Mouse (Mus musculus): ENCODE measurements around the gene Srgap2.
"Not testable (repeated sequence)": the region's sequence is repeated elsewhere in the genome, so short reads cannot be mapped to it uniquely, and the experiment has no call there.

The Srgap2 gene

DNA sequence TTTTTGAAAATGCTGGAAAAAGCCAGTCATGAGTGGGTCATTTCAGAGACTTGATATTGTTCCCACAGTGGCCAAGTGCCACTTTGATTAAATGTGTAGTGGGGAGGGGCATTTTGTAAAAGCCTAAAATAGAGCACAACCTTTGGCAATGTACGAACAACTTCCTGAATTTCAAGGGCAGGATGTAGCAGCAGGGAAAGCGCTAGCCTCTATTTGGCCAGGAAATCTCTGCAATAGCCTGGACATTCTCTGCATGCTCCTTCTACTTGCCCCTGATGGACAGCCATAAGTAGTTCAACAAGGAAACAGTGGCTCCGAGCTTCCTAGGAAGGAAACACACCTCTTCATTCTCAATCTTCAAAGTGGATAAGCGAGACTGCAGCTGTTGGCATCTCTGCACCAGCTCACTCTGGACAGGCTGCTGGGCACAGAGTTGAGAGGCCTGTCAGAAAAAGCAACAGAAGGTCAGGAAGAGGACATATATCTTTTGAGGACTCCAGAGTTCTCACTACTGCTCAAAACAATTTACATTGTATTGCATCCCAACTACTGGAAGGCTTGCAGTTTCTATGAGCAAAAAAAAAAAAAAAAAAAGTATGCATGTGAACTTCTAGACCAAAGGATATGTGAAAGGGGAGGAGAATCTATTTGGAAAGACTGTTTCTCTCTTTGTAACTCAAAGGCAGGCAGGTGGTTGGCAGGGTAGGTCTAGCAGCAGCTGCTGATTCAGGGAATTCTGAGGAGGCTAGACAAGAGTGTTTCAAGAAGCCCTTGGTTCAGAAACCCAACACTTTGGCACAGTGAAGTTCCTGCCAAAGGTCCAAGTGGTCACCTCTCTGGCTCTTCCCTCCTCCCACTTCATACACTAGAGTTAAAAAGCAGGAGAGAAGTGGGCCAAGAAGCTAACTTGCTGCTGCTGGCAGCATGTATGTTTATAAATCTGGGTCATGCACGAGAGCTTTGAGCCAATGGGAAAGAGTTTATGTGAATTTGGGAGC lies 181.4 kb downstream of the Srgap2 start:
- DNase-seq (ENCODE audit: low read depth, low spot score): no peak

DNA sequence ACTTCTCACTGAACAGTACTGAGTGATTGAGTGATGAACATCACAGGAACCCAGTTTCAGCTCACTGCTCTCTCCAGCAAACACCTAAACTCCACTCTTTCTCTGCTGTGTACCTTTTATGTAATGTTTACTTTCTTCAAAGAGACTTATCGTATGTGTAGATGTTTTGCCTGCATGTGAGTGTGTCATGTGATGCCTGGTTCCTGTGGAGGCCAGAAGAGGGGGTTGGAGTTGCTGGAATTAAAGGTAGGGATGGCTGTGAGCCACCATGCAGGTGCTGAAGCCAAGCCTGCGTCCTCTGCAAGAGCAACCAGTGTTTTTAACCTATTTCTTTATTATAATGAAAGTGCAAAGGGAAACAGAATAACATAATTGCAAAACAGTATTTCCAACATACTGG lies 182.5 kb downstream of the Srgap2 start:
- no peak for DNase-seq (ENCODE audit: low read depth, low spot score)

DNA sequence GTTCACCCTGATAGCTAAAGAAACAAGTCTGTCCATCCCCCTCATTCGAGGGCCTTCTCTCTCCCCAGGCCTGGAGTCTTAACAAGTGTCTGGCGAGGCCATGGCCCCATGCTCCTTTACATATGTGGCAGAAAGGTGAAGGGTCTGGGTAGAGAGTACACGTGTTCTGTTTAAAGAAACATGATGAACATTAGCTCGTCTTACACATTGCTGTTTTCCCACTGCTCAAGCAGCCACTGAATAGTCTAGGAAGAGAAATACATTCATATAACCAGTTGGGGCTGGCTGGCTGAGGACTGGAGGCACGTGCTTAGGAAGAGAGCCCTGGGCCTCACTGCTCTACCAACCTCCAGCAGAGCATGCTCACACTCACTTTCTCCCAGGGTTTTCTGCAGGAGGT lies 191.1 kb downstream of the Srgap2 start:
- DNase-seq (ENCODE audit: low read depth, low spot score): no peak

DNA sequence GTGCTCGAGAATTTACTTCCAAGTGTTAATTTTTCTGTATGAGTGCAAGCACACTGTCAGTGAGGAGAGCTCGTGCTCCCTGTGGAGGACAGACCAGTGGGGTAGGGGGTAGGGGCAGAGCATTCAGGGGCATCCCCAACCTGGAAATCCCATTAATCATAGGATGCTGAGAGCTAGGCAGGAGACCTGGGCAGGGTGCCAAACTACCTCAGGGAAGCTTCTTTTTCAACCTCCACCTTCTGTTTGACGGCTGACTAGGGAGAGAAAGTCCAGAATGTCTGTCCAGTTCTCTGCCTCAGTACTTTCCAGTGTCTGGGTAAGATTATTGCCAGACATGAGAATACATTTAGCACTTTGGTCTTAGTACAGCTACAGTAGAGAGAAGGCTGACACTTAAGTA lies 191.5 kb downstream of the Srgap2 start:
- DNase-seq (ENCODE audit: low read depth, low spot score): peak; percentile 20

DNA sequence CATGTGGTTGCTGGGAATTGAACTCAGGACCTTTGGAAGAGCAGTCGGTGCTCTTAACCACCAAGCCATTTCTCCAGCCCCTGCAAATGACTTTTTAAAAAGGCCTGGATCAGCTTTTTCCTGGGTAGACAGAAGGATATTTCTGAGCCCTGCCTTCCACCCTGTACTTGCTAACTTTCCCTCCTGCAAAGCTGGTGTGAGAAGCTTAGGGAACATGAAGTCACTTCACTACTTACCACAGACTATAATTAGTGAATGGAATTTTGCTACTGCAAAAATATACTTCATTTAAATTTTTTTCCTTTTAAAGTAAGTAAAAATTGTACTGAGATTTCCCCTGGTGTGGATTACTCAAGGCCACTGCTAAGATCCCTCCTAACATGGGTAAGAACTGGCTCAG lies 196.0 kb downstream of the Srgap2 start:
- no peak for DNase-seq (ENCODE audit: low read depth, low spot score)

DNA sequence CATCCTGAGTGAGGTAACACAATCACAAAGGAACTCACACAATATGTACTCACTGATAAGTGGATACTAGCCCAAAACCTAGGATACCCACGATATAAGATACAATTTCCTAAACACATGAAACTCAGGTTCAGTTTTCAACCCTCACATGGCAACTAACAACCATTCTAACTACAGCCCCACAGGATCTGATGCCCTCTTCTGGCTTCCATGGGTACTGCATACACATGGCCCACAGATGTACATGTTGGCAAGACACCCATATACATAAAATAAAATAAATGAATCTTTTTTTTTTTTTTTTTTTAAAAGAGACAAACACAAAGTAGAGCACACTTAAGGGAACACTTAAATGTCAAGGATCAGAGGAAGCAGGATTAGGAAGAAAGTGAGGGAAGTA lies 198.1 kb downstream of the Srgap2 start:
- not testable (repeated sequence) for DNase-seq (ENCODE audit: low read depth, low spot score)

DNA sequence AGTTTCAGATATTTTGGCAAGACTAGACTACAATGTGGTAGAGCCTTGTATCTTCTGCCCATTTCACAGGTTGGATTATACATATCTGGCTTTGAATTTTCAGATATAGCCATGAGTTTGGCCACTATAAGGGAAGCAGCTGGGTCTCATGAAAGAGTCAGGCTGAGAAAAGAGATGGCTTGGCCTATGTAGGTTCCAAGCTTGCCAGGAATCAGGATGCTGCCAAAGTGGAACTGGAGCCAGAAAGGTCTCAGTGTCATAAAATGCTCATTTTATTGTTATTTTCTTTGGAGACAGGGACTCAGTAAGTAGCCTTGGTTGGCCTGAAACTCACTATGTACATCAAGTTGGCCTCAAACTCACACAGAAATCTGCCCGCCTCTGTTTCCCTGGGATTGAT lies 200.0 kb downstream of the Srgap2 start:
- no peak for DNase-seq (ENCODE audit: low read depth, low spot score)

DNA sequence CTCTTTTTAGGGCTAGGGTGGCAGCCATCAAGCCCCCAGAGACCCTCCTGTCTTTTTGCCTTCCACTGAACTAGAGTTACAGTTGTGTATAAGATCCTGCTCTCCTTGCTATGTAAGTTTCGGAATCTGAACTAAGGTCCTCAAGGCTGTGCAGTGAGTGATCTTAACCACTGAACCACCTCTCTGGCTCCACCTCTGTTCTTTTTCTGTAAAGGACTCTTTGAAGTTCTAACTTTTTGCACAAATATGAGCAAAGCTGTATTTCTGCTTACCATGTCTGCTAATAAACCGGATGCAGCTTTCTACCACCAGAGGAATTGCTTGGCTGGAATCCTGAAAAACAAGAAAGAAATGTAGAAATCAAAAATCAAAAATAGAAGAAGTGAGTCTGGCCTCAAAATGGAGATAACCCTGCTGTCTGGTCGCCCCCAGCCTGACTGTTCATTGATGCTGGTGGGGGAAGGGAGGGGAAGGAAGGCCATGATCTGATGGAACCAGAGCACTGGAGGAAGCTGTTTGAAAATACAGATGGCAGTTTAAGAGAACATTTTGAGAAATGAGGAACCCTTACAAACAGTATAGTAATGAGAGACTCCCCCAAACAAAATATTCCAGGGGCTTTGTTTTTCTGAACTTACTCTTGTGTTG lies 202.2 kb downstream of the Srgap2 start:
- no peak for DNase-seq (ENCODE audit: low read depth, low spot score)

DNA sequence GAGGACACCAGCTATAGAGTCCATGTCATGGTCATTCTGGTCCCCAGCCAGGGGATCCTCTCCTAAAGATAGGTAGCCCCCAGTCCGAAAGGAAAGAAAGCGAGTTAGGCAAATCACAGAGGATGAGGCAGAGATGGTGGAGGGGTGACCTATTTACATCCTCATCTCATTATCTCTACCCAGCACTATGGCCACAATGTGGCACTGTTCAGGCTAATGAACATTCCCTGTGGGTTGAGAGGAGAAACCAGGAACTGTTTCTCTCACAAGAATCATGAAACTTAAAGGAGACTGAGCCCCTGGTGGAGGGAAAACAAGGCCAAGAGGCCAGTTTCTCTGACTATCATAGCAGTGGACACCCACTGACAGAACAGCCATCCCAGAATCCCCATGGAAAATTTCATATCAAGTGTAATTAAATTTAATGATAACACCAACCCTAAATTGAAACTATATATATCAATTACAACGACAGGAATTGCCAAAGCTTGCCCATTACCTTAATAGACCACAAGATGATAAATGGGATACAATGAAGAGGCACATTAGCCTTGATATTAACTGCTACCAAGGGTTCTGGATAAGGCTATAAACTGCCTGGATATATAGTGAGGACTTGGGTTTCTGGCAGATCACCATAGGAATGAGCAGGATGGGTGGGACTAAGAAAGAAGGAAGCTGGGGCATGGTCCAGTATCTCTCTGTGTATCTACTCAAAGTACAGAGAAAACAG lies 207.4 kb downstream of the Srgap2 start:
- DNase-seq (ENCODE audit: low read depth, low spot score): no peak

DNA sequence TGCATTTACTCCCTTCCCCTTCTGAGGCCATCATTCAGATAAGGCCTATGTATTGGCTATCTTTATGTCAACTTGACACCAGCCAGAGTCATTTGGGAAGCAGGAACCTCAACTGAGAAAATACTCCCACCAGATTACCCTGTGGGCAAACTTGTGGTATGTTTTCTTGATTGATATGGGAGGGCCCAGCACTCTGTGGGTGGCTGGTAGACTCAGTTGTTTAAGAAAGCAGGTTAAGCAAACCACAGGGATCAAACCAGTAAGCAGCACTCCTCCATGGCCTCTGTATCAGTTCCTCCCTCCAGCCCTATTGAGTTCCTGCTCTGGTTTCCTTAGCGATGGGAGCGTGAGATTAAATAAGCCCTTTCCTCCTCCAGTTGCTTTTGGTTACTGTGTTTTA lies 208.8 kb downstream of the Srgap2 start:
- DNase-seq (ENCODE audit: low read depth, low spot score): no peak

DNA sequence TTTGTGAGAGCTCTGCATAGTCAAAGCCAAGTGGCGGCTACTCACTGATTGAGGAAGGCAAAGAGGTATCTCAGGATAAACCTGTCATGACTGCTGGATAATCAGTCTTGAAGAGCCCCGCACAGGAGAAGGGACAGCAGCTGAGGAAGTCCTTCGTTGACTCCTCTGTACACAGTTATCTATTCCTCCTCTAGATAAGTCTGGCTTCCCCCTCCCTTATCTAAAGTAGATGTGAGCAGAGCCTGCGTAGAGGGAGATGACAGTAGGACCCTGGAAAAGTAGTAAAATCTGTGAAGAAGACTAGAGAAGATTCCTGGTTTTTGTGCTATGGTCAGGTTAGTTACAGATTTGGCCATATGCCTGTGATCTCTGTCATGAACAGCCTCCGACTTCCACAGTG lies 209.5 kb downstream of the Srgap2 start:
- DNase-seq (ENCODE audit: low read depth, low spot score): no peak

DNA sequence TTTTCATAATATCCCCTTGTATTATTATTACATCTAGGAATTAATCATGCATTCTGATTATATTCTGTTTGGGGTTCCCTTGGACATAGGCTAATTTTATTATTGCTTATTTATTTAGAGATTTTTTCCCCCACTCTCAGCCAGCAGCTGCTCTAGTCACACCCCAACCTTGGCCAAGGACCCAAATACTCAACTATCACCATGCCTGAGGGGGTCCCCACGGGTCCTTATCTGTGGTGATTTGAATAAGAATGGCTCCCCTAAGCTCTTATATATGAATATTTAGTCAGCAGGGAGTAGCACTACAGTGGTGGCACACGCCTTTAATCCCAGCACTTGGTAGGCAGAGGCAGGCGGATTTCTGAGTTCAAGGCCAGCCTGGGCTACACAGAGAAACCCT lies 215.9 kb downstream of the Srgap2 start:
- DNase-seq (ENCODE audit: low read depth, low spot score): no peak

DNA sequence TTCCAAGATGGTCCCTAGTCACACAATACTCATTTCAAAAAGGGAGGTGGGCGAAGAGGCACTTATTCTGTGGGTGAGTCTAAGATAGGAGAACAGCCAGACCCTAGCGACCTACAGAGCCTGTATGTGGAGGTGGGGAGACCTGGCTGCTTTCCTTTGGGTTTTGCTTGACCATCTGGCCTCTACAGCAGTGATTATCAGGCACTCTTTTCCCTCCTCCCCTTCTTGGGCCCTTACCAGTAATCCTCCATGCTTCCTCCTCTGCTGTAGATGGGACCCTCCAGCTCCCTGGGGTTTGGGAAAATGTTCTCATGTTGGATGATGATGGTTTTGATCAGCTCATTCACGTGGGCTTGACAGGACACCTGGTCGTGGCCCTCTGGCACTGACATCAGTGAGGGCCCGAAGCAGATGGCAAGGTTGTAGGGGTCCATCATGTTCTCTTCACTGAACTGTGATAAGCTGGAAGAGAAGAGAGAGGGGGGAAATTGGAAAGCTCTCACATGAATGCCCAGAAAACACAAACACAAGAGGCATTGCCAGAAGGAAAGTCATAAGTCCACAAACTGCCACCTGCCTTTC lies 216.8 kb downstream of the Srgap2 start:
- no peak for DNase-seq (ENCODE audit: low read depth, low spot score)

DNA sequence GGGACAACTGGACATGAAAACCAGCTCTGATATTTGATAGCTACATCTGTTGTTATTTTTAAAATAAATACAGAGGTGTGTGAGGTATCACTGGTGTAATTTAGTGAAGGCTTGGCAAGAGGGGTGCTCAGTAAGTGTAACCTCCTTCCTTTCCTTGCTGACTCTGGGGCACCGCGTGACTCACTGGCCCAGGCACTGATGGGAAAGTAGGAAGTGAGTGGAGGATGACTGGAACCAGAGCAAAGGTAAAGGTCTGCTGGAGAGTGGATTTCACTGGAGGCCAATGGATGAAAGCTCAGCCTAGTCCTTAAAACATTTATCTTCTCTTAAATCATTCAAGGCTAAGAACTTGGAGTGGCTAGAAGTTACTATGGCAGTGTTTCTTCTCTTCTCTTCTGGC lies 226.4 kb downstream of the Srgap2 start:
- no peak for DNase-seq (ENCODE audit: low read depth, low spot score)

DNA sequence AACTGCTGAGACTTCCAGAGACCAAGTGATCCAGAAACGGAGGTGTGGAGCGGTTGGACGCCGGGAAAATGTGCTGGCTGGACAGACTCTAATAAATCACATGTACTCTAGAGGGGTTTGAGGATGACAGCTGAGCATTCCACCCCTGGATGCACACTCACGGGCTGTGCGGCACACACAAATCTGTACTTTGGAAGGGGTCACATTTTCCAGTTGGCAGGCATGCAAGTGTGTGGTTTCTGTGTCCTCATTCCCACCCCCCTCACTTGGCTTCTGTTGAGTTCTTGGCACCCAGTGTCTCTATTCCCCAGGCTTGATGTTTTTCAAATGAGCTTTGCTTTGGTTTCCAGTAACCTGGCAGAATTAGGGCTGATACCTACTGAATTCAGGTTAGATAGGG lies 227.4 kb downstream of the Srgap2 start:
- DNase-seq (ENCODE audit: low read depth, low spot score): no peak

DNA sequence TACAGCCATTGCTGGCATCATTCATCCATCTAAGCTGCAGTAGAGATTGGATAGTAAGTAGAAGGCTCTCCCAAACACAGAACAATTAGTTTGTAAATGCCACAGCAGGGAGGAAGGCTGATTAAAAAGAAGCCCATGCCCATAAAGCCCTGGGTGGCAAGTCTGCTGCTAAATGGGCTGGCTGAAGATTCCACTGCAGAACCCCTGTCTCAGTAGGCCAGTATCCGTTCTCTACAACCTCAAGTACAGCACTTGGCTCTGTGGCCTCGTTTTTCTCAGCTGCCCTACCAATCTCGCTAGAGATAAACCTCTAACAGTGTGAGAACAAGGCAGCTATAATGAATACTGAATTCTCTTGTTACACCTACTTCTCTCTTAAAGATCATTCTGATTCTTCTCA lies 227.9 kb downstream of the Srgap2 start:
- DNase-seq (ENCODE audit: low read depth, low spot score): no peak

DNA sequence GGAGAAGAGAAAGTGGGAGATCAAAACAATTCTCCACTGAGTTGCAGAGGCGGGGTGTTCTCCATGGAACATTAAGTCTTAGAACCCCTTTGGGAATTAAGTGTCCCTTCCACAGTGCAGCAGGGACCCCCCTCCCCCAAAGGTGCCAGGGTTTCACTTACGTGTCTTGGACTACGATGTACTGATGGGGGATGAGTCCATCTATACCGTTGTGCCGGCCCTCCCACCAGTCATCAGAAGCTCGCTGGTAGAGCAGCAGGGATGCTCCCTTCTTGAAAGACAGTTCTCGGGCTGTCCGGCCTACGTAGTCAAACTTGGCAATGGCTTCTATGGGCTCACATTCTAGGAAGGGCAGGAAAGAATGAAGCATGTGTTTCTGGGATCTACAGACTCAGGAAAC lies 229.0 kb downstream of the Srgap2 start:
- DNase-seq (ENCODE audit: low read depth, low spot score): no peak

DNA sequence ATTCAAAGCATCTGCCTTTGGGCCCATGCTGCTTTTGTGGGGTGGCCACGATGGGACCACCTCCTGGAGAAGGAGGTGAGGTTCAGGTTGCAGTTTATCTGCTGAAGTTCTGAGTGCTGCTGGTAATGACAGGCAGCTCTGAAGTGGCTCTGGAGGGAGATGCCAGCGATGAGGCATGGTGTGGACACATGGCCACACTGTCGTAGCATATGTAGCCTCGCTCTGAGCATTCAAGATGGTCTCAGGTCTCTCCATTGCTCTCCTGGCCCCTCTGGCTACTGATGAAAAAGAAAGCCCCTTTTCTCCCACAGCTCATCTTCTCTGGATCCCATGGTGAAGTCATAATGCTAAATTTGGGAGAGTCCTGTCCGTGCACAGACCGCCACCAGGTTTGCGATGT lies 230.4 kb downstream of the Srgap2 start:
- DNase-seq (ENCODE audit: low read depth, low spot score): no peak

DNA sequence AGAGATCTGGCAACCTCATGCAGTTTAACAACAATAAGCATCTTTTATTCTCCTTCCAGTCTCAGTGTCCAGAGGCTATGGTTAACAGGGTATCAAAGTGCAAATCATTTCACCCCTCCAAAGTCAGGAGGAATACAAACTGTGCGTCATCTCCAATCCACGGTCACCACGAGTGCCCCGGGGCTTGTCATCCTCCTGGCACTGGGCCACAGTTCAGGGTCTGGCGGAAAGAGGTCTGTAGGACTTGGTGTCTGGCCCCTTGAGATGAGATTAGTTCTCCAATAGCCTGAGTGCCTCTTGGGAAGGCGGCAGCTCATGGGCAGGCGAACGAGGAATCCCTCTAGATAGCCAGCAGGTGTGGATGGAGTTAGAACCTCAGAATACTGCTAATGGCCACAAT lies 232.0 kb downstream of the Srgap2 start:
- no peak for DNase-seq (ENCODE audit: low read depth, low spot score)

DNA sequence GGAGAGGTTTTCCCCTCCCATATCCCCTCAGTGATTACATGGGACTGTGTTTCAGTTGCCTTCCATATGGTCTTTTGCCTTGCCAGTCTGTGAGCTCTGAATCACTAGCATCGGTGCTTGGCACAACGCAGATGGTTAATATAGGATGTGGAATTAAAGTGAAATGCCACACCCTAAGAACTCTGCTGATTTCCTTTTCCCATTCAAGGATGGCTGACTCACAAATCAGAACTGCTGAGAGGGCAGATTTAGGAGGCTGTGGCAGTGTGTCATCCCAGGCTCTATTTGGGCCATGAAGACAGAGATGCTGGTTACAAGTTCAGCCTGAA lies 233.3 kb downstream of the Srgap2 start:
- DNase-seq (ENCODE audit: low read depth, low spot score): no peak

DNA sequence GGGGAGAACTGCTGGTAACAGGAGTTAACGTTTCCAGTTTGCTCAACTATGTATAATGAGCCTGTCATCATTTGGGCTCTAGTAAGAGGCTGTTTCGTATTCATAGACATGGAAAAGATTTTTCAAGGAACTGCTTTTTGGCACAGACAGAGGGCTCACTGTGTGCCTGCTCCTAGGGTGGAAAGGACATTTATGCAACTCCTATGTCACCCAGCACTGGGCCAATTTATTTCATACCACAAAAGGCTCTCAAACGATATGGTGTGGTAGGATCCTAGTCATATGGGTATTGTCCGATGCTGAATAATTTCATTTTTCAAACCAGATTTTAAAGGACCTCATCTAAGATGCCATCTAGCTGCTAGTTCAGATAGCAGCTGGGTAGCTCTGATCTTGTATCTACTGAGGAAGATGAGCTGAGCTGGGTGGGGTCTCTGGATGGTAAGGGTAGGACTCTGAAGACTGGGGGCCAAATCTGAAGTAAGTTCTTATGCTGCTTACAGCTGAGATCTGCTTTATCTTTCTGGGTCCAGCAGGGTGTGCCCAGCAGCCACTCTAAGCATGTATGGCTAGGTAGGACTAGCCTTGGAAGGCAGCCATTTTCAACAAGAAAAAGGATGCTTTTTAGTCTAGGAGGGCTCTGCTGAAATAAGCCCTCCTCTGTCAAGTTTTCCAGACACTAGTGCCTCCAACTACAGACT lies 233.8 kb downstream of the Srgap2 start:
- no peak for DNase-seq (ENCODE audit: low read depth, low spot score)

DNA sequence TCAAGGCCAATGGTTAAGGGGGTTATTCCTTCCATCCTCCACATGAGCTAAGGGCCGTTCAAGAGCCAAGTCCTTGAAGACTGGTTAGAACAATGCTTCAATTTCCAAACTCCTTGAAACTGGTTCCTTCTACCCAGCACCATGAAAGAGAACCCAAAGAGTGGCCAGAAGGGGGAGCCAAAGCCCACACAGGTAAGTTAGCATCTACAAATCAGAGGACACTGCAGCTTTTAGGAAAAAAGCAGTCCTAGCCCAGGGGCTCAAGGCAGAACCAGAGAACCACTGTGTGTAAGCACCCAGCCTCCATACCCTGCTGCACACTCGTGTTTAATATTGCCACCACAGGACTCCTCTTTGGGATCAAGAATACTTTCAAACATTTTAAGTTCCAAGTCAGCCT lies 236.5 kb downstream of the Srgap2 start:
- peak; percentile 53 for DNase-seq (ENCODE audit: low read depth, low spot score)
